Mouse (Mus musculus): ENCODE measurements around the gene Uchl5. TPM values are rescaled to one million over a fixed set of nuclear protein-coding genes. Genes with fewer than 3 reads are reported as not detected.

The Uchl5 gene
- polyA plus RNA-seq, 1 experiment from 2014 or later: 78.7 TPM

DNA sequence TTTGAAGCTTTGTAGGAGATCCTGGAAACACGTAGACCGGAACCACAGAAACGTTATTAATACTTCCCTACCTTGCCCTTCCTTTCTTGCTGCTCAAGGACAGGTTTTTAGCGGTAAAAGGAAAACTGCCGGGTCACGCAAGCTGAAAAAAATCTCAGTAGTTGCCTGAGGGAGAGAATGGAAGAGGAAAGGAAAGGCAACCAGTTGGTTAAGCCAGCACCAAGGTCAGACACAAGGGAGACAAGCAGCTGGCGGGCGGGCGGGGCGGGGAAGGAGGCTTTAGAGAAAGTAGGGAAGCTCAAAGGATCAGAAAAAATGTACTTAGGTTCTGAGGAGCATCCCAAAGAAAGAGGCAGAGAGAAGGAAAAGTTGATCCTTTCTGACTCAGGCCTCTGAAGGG, 31.2 kb upstream of the Uchl5 start:
- peaks cover 51% of the 10 kb centered on the region for H3K36me3 ChIP-seq
- no peak overlapping the region for H3K27ac ChIP-seq (replicated peaks)
- no peak for ATAC-seq (ENCODE audit: insufficient number of reproducible peaks, low FRiP score, low TSS enrichment, low read depth)
- no peaks in the 10 kb centered on the region for H3K9me3 ChIP-seq (replicated peaks)
- H3K4me1 ChIP-seq: no peaks in the 10 kb centered on the region
- no peak overlapping the region for H3K4me3 ChIP-seq (replicated peaks)
- H3K27me3 ChIP-seq: no peaks in the 10 kb centered on the region
- no peak overlapping the region for H3K4me2 ChIP-seq (replicated peaks)
- WGBS: 81% methylated on average over 10 of the region's 10 CpGs
- no peak overlapping the region for H3K9ac ChIP-seq

DNA sequence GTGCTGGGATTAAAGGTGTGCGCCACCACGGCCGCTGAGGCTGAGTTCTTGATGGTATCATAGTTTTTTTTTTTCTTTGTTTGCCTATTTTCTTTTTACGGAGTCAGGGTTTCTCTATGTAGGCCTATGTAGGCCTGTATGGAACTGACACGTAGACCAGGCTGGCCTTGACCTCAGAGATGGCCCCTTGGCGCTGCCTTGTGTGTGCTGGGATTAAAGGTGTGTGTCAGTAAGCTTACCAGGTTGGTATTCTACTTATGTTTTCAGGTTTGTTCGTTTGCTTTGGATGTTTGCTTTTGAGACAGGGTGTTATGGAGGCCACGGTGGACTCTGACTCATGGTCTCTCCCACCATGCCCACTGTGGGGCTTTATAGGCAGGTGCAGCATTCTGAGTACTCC, 14.9 kb upstream of the Uchl5 start:
- Histone ChIP-seq H3K9me3 (replicated peaks) (no peaks in the 10 kb centered on the region), H3K36me3 (peaks cover 52% of the 10 kb centered on the region)
- WGBS: 91% methylated on average over 8 of the region's 8 CpGs

DNA sequence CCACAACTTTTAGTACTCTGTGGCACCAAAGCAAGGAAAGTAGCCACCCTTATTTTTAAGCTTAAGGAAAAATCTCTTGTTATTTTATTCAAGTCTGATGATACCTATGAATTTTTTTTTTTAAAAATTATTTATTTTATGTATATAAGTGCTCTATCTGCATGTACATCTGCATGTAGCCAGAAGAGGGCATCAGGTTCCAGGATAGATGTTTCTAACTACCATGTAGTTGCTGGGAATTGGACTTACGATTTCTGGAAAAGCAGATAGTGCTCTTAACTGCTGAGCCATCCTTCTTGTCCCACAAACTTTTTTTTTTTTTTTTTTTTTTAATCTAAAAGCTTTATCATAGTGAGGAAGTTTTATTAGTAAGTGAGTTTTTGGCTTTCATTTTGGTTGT, 12.6 kb upstream of the Uchl5 start:
- Histone ChIP-seq H3K36me3 (peaks cover 35% of the 10 kb centered on the region), H3K27me3 (no peaks in the 10 kb centered on the region), H3K4me3 (replicated peaks) (no peak overlapping the region), H3K4me1 (no peaks in the 10 kb centered on the region), H3K9ac (no peak overlapping the region), H3K27ac (replicated peaks) (no peak overlapping the region), H3K9me3 (replicated peaks) (no peaks in the 10 kb centered on the region), H3K4me2 (replicated peaks) (no peak overlapping the region)
- WGBS: 55% methylated on average over 1 of the region's 1 CpGs
- ATAC-seq (ENCODE audit: insufficient number of reproducible peaks, low FRiP score, low TSS enrichment, low read depth): no peak

More for the DNA sequence above, 14.9 kb upstream of the Uchl5 start:
- H3K27ac ChIP-seq (replicated peaks): no peak overlapping the region
- ATAC-seq (ENCODE audit: insufficient number of reproducible peaks, low FRiP score, low TSS enrichment, low read depth): no peak
- H3K9ac ChIP-seq: no peak overlapping the region
- H3K4me1 ChIP-seq: no peaks in the 10 kb centered on the region
- H3K27me3 ChIP-seq: no peaks in the 10 kb centered on the region
- no peak overlapping the region for H3K4me2 ChIP-seq (replicated peaks)
- no peak overlapping the region for H3K4me3 ChIP-seq (replicated peaks)

DNA sequence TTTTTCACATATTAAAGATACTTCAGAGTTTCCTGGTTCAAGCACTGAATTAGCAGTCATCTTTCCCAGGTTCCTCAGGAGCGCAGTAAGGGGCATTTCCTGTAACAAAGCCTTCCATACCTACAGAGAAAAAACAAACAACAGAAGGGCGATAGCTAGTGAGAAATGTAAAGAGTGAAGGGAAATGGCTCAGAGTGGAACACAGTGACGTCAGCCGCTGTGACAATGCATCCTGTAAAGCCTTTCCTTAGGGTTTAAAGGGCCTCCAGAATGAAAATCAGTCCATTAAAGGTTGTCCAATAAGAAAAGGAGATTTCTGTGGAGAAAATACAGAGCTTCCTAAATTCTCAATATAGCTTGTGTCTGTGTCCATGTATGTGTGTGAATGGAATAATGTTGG, 11.3 kb upstream of the Uchl5 start:
- H3K4me2 ChIP-seq (replicated peaks): no peak overlapping the region
- H3K4me1 ChIP-seq: no peaks in the 10 kb centered on the region
- no peak overlapping the region for H3K9ac ChIP-seq
- WGBS: 88% methylated on average over 4 of the region's 4 CpGs
- H3K27me3 ChIP-seq: no peaks in the 10 kb centered on the region
- no peak for ATAC-seq (ENCODE audit: insufficient number of reproducible peaks, low FRiP score, low TSS enrichment, low read depth)
- H3K36me3 ChIP-seq: peaks cover 35% of the 10 kb centered on the region
- H3K9me3 ChIP-seq (replicated peaks): no peaks in the 10 kb centered on the region
- H3K27ac ChIP-seq (replicated peaks): no peak overlapping the region
- no peak overlapping the region for H3K4me3 ChIP-seq (replicated peaks)

DNA sequence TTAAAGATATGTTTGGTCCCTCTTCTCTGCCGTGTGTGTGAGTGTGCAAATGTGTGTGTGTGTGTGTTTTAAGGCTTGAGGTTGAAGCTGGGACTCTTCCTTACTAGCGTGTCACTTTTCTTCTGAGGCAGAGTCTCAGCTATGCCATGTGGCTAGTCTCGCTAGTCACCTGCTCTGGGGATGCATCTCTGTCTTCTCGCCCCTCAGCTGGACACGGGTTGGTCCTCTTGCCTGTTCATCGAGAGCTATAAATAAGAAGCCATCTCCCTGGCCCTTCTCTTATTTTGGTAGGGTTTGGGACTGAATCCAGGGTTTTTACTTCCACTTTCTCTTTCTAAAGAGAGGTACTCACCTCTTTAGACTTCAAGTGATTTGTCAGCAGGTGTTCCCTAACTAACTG, 10.8 kb upstream of the Uchl5 start:
- Histone ChIP-seq H3K4me3 (replicated peaks) (no peak overlapping the region), H3K4me1 (no peaks in the 10 kb centered on the region), H3K9ac (no peak overlapping the region), H3K27ac (replicated peaks) (no peak overlapping the region), H3K4me2 (replicated peaks) (no peak overlapping the region), H3K27me3 (no peaks in the 10 kb centered on the region), H3K36me3 (peaks cover 31% of the 10 kb centered on the region), H3K9me3 (replicated peaks) (no peaks in the 10 kb centered on the region)
- no peak for ATAC-seq (ENCODE audit: insufficient number of reproducible peaks, low FRiP score, low TSS enrichment, low read depth)
- WGBS: 90% methylated on average over 6 of the region's 6 CpGs

DNA sequence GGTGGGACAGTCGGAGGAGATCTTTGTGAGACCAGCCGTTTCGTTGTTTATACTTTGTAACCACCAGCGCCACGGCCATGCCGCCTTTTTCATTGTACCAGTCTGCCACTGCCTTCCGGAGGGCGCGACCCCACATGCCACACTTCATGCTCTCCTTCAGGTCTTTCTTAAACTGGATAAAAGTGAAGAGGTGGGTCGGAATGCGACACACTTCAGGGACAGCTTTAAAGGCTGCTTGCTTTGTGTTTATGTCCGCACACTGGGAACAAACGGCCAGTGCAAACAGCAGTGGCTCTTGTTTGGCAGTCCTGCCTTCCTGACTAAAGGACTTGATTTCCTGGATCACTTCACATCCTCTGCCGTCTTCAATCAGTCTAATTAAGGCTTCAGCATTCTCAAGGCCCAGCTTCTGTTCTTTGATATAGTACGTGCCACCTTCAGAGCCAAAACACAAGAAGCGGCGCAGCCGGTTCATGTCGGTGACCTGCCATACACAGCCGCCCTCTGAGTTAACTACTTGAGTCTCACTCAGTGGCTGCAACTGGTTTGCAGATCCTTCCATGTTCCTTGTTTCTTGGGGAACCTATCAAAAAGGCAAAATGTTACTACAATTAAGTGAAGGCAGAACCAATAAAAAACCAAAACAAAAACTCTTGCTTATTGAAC, 6.5 kb upstream of the Uchl5 start:
- Histone ChIP-seq H3K4me3 (replicated peaks) (no peak overlapping the region), H3K27ac (replicated peaks) (no peak overlapping the region), H3K9ac (no peak overlapping the region), H3K27me3 (no peaks in the 10 kb centered on the region), H3K36me3 (peaks cover 23% of the 10 kb centered on the region), H3K4me2 (replicated peaks) (no peak overlapping the region), H3K9me3 (replicated peaks) (no peaks in the 10 kb centered on the region), H3K4me1 (no peaks in the 10 kb centered on the region)
- 66% methylated on average over 20 of the region's 20 CpGs for WGBS
- no peak; the same call in 1 of the 2 replicates for ATAC-seq (ENCODE audit: insufficient number of reproducible peaks, low FRiP score, low TSS enrichment, low read depth)

DNA sequence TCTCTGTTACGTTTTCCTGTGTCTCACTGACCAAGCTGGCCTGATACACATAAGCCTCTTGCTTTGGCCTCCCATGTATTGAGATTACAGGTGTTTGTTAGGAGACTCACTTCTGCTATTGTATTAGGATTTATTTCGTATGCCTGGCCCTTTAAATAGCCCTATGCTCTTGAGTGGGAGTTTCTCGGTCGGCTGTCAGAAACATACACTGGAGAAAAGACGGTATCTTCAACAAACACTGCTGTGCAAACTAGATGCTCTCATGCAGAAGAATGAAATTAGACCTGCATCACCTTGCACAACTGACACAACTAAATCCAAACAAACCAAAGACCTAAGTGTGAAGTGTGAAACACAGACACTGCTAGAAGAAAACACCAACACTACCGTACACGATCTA, 4.0 kb upstream of the Uchl5 start:
- 77% methylated on average over 7 of the region's 7 CpGs for WGBS
- Histone ChIP-seq H3K4me3 (replicated peaks) (no peak overlapping the region), H3K27me3 (no peaks in the 10 kb centered on the region), H3K4me1 (no peaks in the 10 kb centered on the region; the same call in 1 of the 2 replicates), H3K9me3 (replicated peaks) (no peaks in the 10 kb centered on the region), H3K9ac (no peak overlapping the region), H3K4me2 (replicated peaks) (no peak overlapping the region), H3K36me3 (peaks cover 12% of the 10 kb centered on the region), H3K27ac (replicated peaks) (no peak overlapping the region)
- no peak for ATAC-seq (ENCODE audit: insufficient number of reproducible peaks, low FRiP score, low TSS enrichment, low read depth)

DNA sequence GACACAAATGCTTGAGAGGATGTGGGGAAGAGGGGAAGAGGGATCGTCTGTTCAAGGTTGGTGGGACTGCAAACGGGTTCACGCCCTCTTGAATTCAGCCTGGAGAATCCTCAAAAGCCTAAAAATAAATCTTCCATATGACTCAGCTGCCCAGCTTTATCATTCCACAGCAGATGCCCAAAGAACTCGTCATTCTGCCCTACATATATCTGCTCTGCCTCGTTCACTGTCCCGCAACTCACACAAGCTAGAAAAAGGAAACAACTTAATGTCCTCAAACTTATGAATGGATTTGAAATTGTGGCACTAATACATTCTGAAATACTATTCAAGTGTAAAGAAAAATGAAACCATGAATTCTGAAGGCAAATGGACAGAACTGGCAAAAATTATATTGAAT, 3.2 kb upstream of the Uchl5 start:
- ATAC-seq (ENCODE audit: insufficient number of reproducible peaks, low FRiP score, low TSS enrichment, low read depth): no peak
- H3K36me3 ChIP-seq: peaks cover 12% of the 10 kb centered on the region
- WGBS: 77% methylated on average over 6 of the region's 6 CpGs
- H3K4me2 ChIP-seq (replicated peaks): no peak overlapping the region
- H3K9me3 ChIP-seq (replicated peaks): no peaks in the 10 kb centered on the region
- no peaks in the 10 kb centered on the region for H3K27me3 ChIP-seq
- H3K4me3 ChIP-seq (replicated peaks): no peak overlapping the region
- H3K27ac ChIP-seq (replicated peaks): no peak overlapping the region
- H3K9ac ChIP-seq: no peak overlapping the region
- no peaks in the 10 kb centered on the region; the same call in 1 of the 2 replicates for H3K4me1 ChIP-seq

DNA sequence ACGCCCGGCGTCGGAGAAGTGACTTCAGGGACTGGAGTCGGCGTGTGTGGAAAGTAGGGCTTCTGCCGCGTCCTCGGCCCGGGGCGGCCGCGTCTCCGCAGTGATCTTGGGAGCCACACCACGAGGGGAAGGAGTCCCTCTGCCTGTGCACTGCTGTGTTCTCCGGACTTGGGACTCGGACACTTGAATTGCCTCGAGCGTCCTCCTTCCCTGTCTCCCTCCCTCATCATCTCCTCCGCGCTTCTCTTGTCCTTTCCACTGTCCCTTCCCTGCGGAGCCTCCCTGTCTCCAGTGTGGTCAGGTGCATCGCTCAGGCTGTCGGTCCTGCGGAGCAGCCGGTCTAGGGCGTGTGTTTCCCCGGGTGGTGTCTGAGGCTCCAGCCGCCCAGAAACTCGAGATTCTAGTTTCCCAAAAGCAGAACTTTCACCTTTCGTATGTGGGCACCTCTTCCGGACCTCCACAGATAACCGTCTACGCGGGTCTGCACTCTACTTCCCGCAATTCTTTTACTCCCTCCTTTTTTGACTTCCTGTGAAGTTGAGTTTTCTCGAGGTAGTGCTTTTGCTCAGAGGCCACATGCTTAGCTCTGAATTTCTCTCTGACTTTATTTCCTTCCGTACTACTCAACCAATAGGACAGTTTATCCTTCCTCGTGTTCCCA, 616 bp downstream of the Uchl5 start:
- peak; percentile 18 for ATAC-seq (ENCODE audit: insufficient number of reproducible peaks, low FRiP score, low TSS enrichment, low read depth)
- Histone ChIP-seq H3K27ac (replicated peaks) (peak overlapping the region; percentile 71), H3K4me2 (replicated peaks) (peak overlapping the region; percentile 84), H3K27me3 (no peaks in the 10 kb centered on the region), H3K36me3 (no peaks in the 10 kb centered on the region), H3K9me3 (replicated peaks) (no peaks in the 10 kb centered on the region), H3K4me3 (replicated peaks) (peak overlapping the region; percentile 92), H3K9ac (peak overlapping the region; percentile 89), H3K4me1 (no peaks in the 10 kb centered on the region; the same call in 1 of the 2 replicates)
- whole genome bisulfite sequencing: under 1% methylated on average over 34 of the region's 39 CpGs

DNA sequence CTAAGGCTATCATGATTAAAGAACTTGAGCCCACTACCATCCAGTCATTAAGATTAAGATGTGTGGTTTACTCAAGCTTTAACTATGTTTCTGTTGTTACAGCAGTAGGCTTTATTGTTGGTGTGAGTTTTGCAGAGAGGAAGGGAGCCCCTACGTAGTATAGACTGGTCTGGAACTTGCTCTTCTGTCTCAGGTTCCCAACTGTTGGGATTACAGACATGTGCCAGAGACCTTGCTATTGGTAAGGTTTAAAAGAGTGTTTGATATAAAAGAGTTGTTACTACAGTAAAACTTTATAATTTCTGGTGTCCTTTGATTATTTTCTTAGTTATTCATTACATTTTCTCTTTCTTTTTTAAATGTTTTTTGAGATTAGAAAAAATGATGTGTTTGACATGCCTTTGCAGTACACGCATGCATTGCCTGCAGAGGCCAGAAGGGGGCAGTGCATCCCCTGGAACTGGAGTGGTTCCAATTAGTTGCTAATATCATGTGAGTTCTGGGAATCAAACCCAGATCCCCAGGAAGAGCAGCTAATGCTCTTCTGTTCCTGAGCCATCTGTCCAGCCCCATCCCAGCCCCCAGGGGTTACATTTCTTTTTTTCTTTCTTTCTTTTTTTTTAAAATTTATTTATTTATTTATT, 11.6 kb downstream of the Uchl5 start:
- no peak overlapping the region for H3K4me3 ChIP-seq (replicated peaks)
- no peaks in the 10 kb centered on the region for H3K9me3 ChIP-seq (replicated peaks)
- 77% methylated on average over 2 of the region's 2 CpGs for WGBS
- H3K4me1 ChIP-seq: no peaks in the 10 kb centered on the region
- no peaks in the 10 kb centered on the region for H3K27me3 ChIP-seq
- no peak overlapping the region for H3K9ac ChIP-seq
- ATAC-seq (ENCODE audit: insufficient number of reproducible peaks, low FRiP score, low TSS enrichment, low read depth): no peak
- no peaks in the 10 kb centered on the region for H3K36me3 ChIP-seq
- H3K4me2 ChIP-seq (replicated peaks): no peak overlapping the region
- H3K27ac ChIP-seq (replicated peaks): no peak overlapping the region

DNA sequence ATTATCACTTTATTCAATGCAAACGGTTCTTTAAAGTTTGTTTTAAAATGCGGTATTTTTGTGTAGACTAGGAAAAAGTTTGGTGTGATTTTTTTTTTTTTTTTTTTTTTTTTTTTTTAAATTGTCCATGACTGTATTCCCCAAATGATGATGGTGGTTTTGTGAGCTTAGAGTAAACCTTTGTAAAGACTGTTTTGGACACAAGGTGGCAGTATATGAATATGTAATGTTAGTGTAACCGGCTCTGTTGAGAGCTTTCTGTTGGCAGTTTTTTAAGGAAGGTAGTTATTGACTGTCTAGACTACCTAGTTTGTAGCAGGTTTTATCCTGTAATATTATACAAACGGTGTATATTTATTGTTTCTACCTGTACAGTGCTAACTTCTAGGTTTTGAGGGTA, 26.5 kb downstream of the Uchl5 start:
- Histone ChIP-seq H3K9me3 (replicated peaks) (no peaks in the 10 kb centered on the region), H3K27ac (replicated peaks) (no peak overlapping the region), H3K4me1 (no peaks in the 10 kb centered on the region), H3K4me2 (replicated peaks) (no peak overlapping the region), H3K4me3 (replicated peaks) (no peak overlapping the region), H3K9ac (no peak overlapping the region), H3K36me3 (peaks cover 6% of the 10 kb centered on the region; the same call in 1 of the 2 replicates), H3K27me3 (no peaks in the 10 kb centered on the region)
- ATAC-seq (ENCODE audit: insufficient number of reproducible peaks, low FRiP score, low TSS enrichment, low read depth): no peak
- 34% methylated on average over 4 of the region's 4 CpGs for WGBS

Measured in embryonic facial prominence, embryonic 15.5 days (tissue).